8 mouse cellular contexts compared by ENCODE assay signal in the genomic region with DNA sequence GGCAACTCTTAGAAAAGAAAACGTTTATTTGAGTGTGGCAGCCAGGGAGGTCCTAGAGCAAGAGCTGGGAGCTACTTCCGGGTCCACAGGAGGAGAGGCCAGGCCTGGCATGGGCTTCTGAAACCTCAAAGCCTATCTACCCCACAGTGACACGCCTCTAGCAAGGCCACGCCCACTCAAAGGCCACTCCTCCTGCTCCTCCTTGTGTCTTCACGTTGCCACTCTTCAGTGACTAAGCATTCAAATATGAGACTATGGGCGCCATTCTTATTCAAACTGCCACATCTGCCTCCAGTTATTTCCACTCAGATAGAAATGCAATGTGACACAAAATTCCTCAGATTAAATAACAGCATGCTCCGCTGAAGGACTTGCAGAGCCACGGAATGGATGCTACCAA. TPM values are rescaled to one million over a fixed set of nuclear protein-coding genes. Genes with fewer than 3 reads are reported as not detected.
A peak's percentile ranks its signal among the peaks of the same experiment; 100 is the strongest.
DNase-seq lines count a peak whose midpoint lies in the region; ATAC-seq lines count a peak whose summit lies in the region.

No protein-coding gene starts in this region.

- peaks cover 25% of the 10 kb centered on the region for H3K36me3 ChIP-seq in limb, embryonic 13.5 days
- peaks cover 27% of the 10 kb centered on the region for H3K36me3 ChIP-seq in limb, embryonic 10.5 days
- H3K36me3 ChIP-seq in hindbrain, embryonic 11.5 days (ENCODE audit: control insufficient read depth, insufficient read depth, low read length) = no peaks in the 10 kb centered on the region
- peaks cover 20% of the 10 kb centered on the region for H3K36me3 ChIP-seq in liver, embryonic 15.5 days (replicated peaks)

- H3K4me2 ChIP-seq in limb, embryonic 13.5 days (replicated peaks) = peak overlapping the region; percentile 14; the same call in 1 of the 2 replicates
- 0 out of 2 replicates have a peak overlapping the region, but pooled peaks have one; percentile 3 for H3K4me2 ChIP-seq in hindbrain, embryonic 11.5 days (replicated peaks; ENCODE audit: low read depth, low read length)
- peak overlapping the region; percentile 74 for H3K4me2 ChIP-seq in liver, embryonic 15.5 days

- no peak overlapping the region for H3K4me3 ChIP-seq in limb, embryonic 13.5 days
- H3K4me3 ChIP-seq in limb, embryonic 10.5 days = no peak overlapping the region
- no peak overlapping the region for H3K4me3 ChIP-seq in hindbrain, embryonic 11.5 days (ENCODE audit: low read depth, low read length)
- H3K4me3 ChIP-seq in liver, embryonic 15.5 days (replicated peaks) = peak overlapping the region; percentile 64

- H3K9me3 ChIP-seq in limb, embryonic 13.5 days = no peaks in the 10 kb centered on the region
- H3K9me3 ChIP-seq in limb, embryonic 10.5 days (replicated peaks) = no peaks in the 10 kb centered on the region
- no peaks in the 10 kb centered on the region for H3K9me3 ChIP-seq in hindbrain, embryonic 11.5 days (ENCODE audit: control insufficient read depth, low read length)
- no peaks in the 10 kb centered on the region for H3K9me3 ChIP-seq in liver, embryonic 15.5 days (replicated peaks)

- H3K27me3 ChIP-seq in limb, embryonic 13.5 days = no peaks in the 10 kb centered on the region
- no peaks in the 10 kb centered on the region for H3K27me3 ChIP-seq in limb, embryonic 10.5 days (ENCODE audit: low read depth, poor library complexity, severe bottlenecking)
- no peaks in the 10 kb centered on the region for H3K27me3 ChIP-seq in hindbrain, embryonic 11.5 days (ENCODE audit: control insufficient read depth, insufficient read depth, low read length)
- no peaks in the 10 kb centered on the region for H3K27me3 ChIP-seq in liver, embryonic 15.5 days

- no peak for DNase-seq in limb, embryonic 10.5 days (ENCODE audit: low spot score)
- DNase-seq in hindbrain, embryonic 11.5 days (ENCODE audit: low spot score) = peak; percentile 44
- no peak for DNase-seq in left cerebral cortex, adult 8-10 months (ENCODE audit: low spot score in 2 of 2)

- no peak overlapping the region for H3K27ac ChIP-seq in limb, embryonic 13.5 days
- H3K27ac ChIP-seq in limb, embryonic 10.5 days = no peak overlapping the region
- H3K27ac ChIP-seq in hindbrain, embryonic 11.5 days (ENCODE audit: low read depth, low read length) = no peak overlapping the region
- H3K27ac ChIP-seq in liver, embryonic 15.5 days (replicated peaks) = peak overlapping the region; percentile 96

- H3K9ac ChIP-seq in limb, embryonic 13.5 days = no peak overlapping the region
- H3K9ac ChIP-seq in hindbrain, embryonic 11.5 days (ENCODE audit: low read depth, low read length) = no peak overlapping the region
- H3K9ac ChIP-seq in liver, embryonic 15.5 days = peak overlapping the region; percentile 73

- peaks cover 11% of the 10 kb centered on the region for H3K4me1 ChIP-seq in limb, embryonic 13.5 days
- peaks cover 10% of the 10 kb centered on the region for H3K4me1 ChIP-seq in limb, embryonic 10.5 days
- H3K4me1 ChIP-seq in hindbrain, embryonic 11.5 days (replicated peaks; ENCODE audit: control insufficient read depth, insufficient read depth, low read length) = no peaks in the 10 kb centered on the region
- H3K4me1 ChIP-seq in liver, embryonic 15.5 days (replicated peaks) = peaks cover 60% of the 10 kb centered on the region

- no peak; the same call in 1 of the 2 replicates for ATAC-seq in limb, embryonic 13.5 days (ENCODE audit: low FRiP score, low read depth)
- ATAC-seq in common myeloid progenitor, adult 5-6 weeks (replicated peaks; ENCODE audit: low read depth, poor library complexity, severe bottlenecking) = peak; percentile 96
- peak; percentile 70; the same call in 1 of the 2 replicates for ATAC-seq in hindbrain, embryonic 11.5 days (ENCODE audit: low FRiP score)
- ATAC-seq in liver, embryonic 15.5 days (ENCODE audit: insufficient read depth) = peak; percentile 87
- 0 out of 2 replicates have a peak, but pooled peaks have one; percentile 39 for ATAC-seq in neutrophil, adult 5-6 weeks (ENCODE audit: extremely low read depth, insufficient number of reproducible peaks, low FRiP score, poor library complexity, severe bottlenecking)
- ATAC-seq in activated CD4-positive, CD25-positive, alpha-beta regulatory T cell, adult 4 months = no peak

- WGBS in limb, embryonic 13.5 days = 19% methylated on average over 8 of the region's 8 CpGs
- 12% methylated on average over 8 of the region's 8 CpGs for WGBS in limb, embryonic 10.5 days
- WGBS in hindbrain, embryonic 11.5 days = 8% methylated on average over 8 of the region's 8 CpGs
- 18% methylated on average over 8 of the region's 8 CpGs for WGBS in liver, embryonic 15.5 days (ENCODE audit: insufficient replicate concordance)

RNA-seq across cellular contexts. Expression of a gene that starts 9.2 kb away (rescaled TPM):
- polyA plus RNA-seq in limb, embryonic 13.5 days (2015; fragmentation: Nextera tagmentation; extraction: Ambion mirVana) = 50.1 and 53.2 TPM in 2 replicates
- 39.0 and 44.7 TPM in 2 replicates for polyA plus RNA-seq in limb, embryonic 10.5 days (2016; fragmentation: Nextera tagmentation; extraction: Ambion mirVana)
- 24.9 and 25.6 TPM in 2 replicates for total RNA-seq in common myeloid progenitor, adult 5-6 weeks (2017)
- 31.3 and 34.1 TPM in 2 replicates for polyA plus RNA-seq in hindbrain, embryonic 11.5 days (2014; fragmentation: Nextera tagmentation; extraction: Ambion mirVana)
- 20.2 and 20.4 TPM in 2 replicates for polyA plus RNA-seq in liver, embryonic 15.5 days (2015; fragmentation: Nextera tagmentation; extraction: Ambion mirVana)
- 29.8 and 30.3 TPM in 2 replicates for total RNA-seq in neutrophil, adult 5-6 weeks (2017)
- total RNA-seq in left cerebral cortex, adult 8-10 months (2022) = 10 to 100 TPM; 76.4 to 82.2 (median 79.0) TPM
- 10 to 100 TPM; 31.3 to 33.8 TPM for polyA plus RNA-seq in activated CD4-positive, CD25-positive, alpha-beta regulatory T cell, adult 4 months (2017; shearing (Covaris generic))

RNA-seq across cellular contexts. Expression of a gene that starts 45.1 kb away (rescaled TPM):
- 201 and 209 TPM in 2 replicates for polyA plus RNA-seq in limb, embryonic 13.5 days (2015; fragmentation: Nextera tagmentation; extraction: Ambion mirVana)
- 265 and 267 TPM in 2 replicates for polyA plus RNA-seq in limb, embryonic 10.5 days (2016; fragmentation: Nextera tagmentation; extraction: Ambion mirVana)
- 120 and 126 TPM in 2 replicates for total RNA-seq in common myeloid progenitor, adult 5-6 weeks (2017)
- polyA plus RNA-seq in hindbrain, embryonic 11.5 days (2014; fragmentation: Nextera tagmentation; extraction: Ambion mirVana) = 333 and 359 TPM in 2 replicates
- 42.8 and 50.1 TPM in 2 replicates for polyA plus RNA-seq in liver, embryonic 15.5 days (2015; fragmentation: Nextera tagmentation; extraction: Ambion mirVana)
- 117 and 139 TPM in 2 replicates for total RNA-seq in neutrophil, adult 5-6 weeks (2017)
- 100 to 1,000 TPM; 204 to 226 (median 221) TPM for total RNA-seq in left cerebral cortex, adult 8-10 months (2022)
- 100 to 1,000 TPM; 204 to 221 TPM for polyA plus RNA-seq in activated CD4-positive, CD25-positive, alpha-beta regulatory T cell, adult 4 months (2017; shearing (Covaris generic))

Comparison
In these comparisons a context has a peak if more than half of its experiments do, and no peak if none do; other contexts are left out.
1. ATAC-seq: peak in common myeloid progenitor, adult 5-6 weeks (single experiment), hindbrain, embryonic 11.5 days (single experiment), liver, embryonic 15.5 days (single experiment) and neutrophil, adult 5-6 weeks (single experiment); none in limb, embryonic 13.5 days (single experiment) and activated CD4-positive, CD25-positive, alpha-beta regulatory T cell, adult 4 months (single experiment).
2. H3K4me2 ChIP-seq: peak in every context shown above with its lines; median percentile 74 in liver, embryonic 15.5 days; 14 in limb, embryonic 13.5 days; 3 in hindbrain, embryonic 11.5 days.